Mouse (Mus musculus): ENCODE data around the gene Vapb. TPM values are rescaled to one million over a fixed set of nuclear protein-coding genes. Genes with fewer than 3 reads are reported as not detected.

The Vapb gene
- total RNA-seq, 2 experiments from 2014 or later, result 150 to 160 TPM

GRCm38 (mm10) chr2:173791904-173792757, 54.8 kb downstream of the Vapb start:
- no peak for DNase-seq

DNA sequence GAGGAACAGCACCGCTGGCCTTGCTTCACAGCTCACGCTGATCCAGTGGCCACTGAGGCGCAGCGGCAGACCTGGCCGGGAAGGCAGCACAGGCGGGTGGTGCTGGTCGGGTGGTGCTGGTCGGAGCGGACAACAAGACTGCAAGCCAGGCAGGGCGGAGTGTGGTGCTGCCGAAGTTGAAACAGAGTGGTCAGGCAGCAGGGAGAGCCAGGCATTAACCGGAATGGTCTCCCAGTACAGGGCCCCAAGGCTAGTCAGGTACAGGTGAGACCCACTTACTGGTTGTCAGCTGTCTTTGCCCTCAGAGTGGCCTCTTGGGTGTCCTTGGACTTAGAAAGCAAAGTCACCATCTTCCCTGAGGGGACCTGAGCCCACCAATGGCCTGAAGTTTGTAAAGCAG, 56.7 kb downstream of the Vapb start:
- DNase-seq, result no peak

GRCm38 (mm10) chr2:173794531-173795510, 57.5 kb downstream of the Vapb start:
- DNase-seq, result no peak

DNA sequence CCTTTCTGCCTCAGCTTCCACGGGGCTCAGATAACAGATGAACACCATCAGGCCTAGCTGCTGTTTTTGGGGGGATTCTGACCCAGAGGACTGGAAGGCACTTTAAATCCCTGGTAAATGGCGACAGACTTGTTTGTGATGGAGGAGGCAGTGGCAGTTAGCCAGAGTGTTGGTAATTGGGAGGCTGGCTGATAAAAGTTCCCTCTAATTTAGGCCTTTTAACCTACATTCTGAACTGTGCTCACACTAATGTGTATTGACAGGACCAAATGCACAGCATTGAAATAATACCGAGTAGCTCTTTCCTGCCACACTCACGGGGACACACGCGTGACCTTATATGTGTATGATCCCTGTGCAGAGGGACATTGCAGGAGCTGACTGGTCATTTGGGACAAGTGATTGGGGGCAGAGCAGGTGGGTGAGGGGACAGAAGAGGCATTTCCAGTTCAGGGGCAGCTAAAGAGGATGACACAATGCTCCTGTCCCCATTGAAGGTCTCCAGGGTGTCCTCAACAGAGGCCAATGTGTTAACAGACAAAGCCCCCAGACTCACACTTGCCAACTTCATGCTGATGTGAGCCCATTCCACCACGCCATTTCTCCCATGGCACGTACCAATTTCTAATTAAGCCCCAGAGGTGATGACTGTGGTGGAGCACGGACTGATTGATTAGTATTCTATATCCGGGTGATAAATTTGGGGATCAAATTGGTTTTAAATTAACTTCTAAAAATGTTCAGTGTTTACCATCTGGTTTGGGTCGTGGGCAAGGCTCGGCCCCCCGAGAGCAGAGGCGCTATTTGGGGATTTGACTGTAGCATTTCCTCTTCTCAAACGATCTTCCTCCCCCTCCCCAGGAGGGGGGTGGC, 58.7 kb downstream of the Vapb start:
- no peak for DNase-seq

DNA sequence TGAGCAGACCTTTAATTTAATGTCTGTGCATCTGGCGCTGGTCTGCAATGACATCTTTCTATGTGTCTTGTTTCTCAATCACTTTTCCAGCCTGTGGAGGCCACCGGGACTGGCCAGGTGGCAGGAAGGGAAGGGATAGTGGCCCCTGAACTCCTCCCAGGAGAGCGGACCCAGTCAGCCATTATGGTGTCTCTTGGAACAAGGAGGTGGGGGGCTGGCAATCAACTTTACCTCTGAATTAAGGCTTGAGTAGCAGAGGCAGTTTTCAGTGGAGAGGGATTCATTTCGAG, 59.3 kb downstream of the Vapb start:
- no peak for DNase-seq

DNA sequence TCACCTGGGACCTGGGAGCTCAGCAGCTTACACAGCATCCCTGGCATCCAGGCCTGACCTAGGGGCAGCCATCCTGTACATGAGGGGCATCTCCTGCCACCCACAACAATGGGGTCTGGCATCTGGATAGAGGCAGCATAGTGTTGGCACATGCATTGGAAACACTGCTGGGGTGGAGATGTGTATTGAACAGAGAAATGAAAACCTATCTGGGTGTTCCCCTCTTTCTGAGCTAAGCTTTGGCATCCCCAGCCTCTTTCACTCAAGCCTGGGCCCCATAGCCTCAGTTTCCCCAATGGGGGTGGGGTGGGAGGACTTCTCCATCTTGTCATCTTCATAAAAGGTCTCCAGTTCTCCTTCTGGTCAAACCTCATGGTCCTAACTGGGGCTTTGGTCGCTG, 62.2 kb downstream of the Vapb start:
- no peak for DNase-seq

DNA sequence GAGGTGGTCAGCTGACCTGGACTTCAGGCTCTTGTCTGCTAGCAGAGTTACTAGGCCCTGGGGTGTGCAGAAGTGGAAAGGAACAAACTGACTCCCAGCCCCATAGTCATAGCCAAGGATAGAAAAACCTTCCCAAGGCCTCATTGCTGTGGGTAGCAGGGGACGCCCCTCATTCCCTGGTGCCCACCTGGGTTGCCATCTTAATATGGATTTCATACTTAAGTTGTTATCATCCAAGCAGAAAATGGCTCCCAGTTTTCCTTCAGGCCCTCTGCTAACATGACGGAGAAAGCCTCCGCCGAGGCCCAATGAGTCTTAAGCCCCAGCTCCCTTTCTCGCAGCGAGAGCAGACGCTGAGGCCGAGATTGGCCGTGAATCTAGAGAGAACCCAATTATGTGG, 63.3 kb downstream of the Vapb start:
- DNase-seq, result no peak

DNA sequence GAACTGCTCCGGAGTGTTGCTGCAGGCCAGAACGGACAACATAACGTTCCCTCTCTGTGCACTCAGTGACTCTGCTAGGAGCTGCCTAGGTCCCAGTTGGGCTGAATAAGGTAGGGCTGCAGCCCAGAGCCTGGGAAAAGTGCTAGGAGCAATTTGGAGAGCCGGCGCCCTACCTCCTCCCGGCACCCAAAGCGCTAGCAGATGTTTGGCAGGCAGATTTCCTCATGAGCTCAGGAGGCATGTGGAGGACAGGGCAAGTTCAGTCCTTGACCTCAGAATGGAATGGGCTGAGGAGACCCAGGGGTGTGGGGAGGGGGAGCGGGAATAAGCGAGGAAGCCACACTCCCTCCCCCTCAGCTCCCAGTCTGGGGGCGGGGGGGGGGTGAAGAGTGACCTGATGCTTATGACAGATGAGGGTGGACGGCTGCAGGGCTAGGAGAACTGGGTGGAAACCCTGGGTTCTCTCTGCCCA, 64.1 kb downstream of the Vapb start:
- DNase-seq, result peak; percentile 55

GRCm38 (mm10) chr2:173802176-173802575, 64.9 kb downstream of the Vapb start:
- DNase-seq, result no peak

- DNase-seq, result no peak
Measured at GRCm38 (mm10) chr2:173802956-173803355, 65.6 kb downstream of the Vapb start.

DNA sequence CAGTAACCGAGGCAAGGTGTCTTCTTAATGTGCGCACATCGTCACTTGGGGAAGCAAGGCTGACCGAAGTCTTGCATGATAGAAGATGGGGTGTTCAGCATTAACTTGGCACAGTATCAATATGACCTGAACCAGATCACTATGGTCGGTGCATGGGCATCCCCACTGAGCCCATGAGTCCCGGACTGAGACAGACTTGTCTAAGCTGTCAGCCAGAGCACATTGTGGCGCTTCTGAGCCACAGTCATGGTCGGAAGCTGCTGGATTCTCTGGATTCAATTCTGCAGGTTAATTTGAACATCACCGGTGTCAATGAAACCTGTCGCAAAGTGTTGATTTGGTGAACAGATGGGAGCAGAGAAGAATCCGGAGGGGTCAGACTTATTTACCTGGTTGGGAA, 66.5 kb downstream of the Vapb start:
- DNase-seq, result no peak

- no peak for DNase-seq
Measured at GRCm38 (mm10) chr2:173806621-173807020, 69.3 kb downstream of the Vapb start.

GRCm38 (mm10) chr2:173808942-173809341, 71.6 kb downstream of the Vapb start:
- DNase-seq, result no peak

DNA sequence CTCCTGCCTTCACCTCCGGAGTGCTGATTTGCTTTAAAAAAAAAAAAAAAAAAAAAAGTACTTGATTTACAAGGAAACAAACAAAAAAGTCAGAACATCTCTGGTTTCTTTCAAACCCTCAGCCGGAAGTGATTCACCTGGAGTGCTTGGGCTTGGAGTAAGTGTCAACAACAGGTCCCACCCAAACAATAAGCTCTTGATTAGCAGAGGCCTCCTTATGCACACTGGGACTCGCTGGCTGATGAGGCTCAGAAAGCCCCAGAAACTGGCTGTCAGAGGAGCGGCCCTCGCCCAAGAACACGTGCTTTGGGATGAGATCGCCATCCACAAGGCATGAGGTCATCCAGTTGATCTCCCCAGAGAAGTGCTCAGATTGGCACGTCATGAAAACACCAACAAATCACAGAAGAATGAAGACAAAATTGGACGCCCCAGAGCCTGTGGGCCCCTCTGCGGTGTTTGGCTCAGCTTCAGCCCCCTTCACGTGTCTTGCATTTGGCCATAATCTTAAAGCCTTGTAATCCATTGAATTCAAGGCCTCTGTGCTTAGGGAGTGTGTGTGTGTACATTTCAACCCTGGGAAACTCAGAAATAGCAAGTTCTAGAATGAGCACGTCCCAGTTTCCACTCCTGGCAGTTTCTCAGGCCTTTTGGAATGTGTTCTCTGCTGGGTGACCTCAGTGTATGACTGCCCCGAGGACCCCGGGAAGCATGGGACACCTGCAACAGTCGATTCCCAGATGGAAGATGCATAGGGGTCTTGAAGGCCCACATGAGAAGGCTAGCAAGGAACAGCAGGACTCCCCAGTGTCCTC, 72.9 kb downstream of the Vapb start:
- peak; percentile 51 for DNase-seq

GRCm38 (mm10) chr2:173810851-173811130, 73.5 kb downstream of the Vapb start:
- DNase-seq, result no peak

- no peak for DNase-seq
Measured at GRCm38 (mm10) chr2:173811850-173812249, 74.5 kb downstream of the Vapb start.

- no peak for DNase-seq
Measured at GRCm38 (mm10) chr2:173813071-173813470, 75.8 kb downstream of the Vapb start.

- no peak for DNase-seq
Measured at GRCm38 (mm10) chr2:173826287-173826686, 89.0 kb downstream of the Vapb start.

DNA sequence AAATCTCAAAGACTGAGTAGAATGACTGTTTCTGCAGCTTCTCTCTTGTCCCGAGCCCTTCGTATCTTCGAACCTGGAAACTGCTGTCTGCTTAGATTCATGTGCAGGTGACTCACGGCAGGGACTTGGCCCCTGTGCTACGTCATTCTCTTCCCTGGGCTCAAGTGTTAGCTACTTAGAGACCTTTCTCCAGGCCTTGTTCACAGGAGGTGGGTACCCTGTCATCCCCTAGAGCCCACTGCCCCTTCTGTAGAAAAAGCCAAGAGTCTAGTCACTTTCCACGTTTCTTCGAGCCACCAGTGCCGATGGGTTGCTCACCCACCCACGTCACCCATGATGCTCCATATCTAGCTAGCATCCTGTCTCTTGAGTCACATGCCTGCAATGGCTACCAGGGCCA, 89.9 kb downstream of the Vapb start:
- DNase-seq, result no peak

- no peak for DNase-seq
Measured at GRCm38 (mm10) chr2:173828134-173828533, 90.8 kb downstream of the Vapb start.

GRCm38 (mm10) chr2:173832828-173833492, 95.6 kb downstream of the Vapb start:
- DNase-seq, result no peak
